Mouse (Mus musculus): ENCODE data around the gene Dlg2. TPM values are rescaled to one million over a fixed set of nuclear protein-coding genes. Genes with fewer than 3 reads are reported as not detected.

Gene Dlg2
- polyA plus RNA-seq, 1 experiment from 2014 or later: 15.5 TPM

- Histone ChIP-seq H3K27ac (no peak overlapping the region), H3K4me1 (no peaks in the 10 kb centered on the region), H3K36me3 (no peaks in the 10 kb centered on the region), H3K4me2 (no peak overlapping the region), H3K27me3 (no peaks in the 10 kb centered on the region), H3K9me3 (no peaks in the 10 kb centered on the region), H3K4me3 (no peak overlapping the region), H3K9ac (no peak overlapping the region)
- no peak for ATAC-seq (ENCODE audit: insufficient number of reproducible peaks, insufficient read depth, low FRiP score, low TSS enrichment, low read depth)
- WGBS: 37% methylated on average over 1 of the region's 1 CpGs
Observed at GRCm38 (mm10) chr7:91383873-91384272, 907.4 kb downstream of the Dlg2 start.

- WGBS: 85% methylated on average over 5 of the region's 5 CpGs
Observed at GRCm38 (mm10) chr7:91389272-91389671, 912.8 kb downstream of the Dlg2 start.

GRCm38 (mm10) chr7:91397827-91398226 is 921.4 kb downstream of the Dlg2 start:
- Histone ChIP-seq H3K4me3 (no peak overlapping the region), H3K4me1 (no peaks in the 10 kb centered on the region), H3K27me3 (no peaks in the 10 kb centered on the region), H3K4me2 (no peak overlapping the region), H3K36me3 (no peaks in the 10 kb centered on the region), H3K9me3 (no peaks in the 10 kb centered on the region), H3K27ac (no peak overlapping the region), H3K9ac (no peak overlapping the region)
- WGBS: 37% methylated on average over 3 of the region's 3 CpGs
- ATAC-seq (ENCODE audit: insufficient number of reproducible peaks, insufficient read depth, low FRiP score, low TSS enrichment, low read depth): no peak

More at GRCm38 (mm10) chr7:91389272-91389671, 912.8 kb downstream of the Dlg2 start:
- Histone ChIP-seq H3K36me3 (no peaks in the 10 kb centered on the region), H3K27ac (no peak overlapping the region), H3K9me3 (no peaks in the 10 kb centered on the region), H3K4me1 (no peaks in the 10 kb centered on the region), H3K4me2 (no peak overlapping the region), H3K9ac (no peak overlapping the region), H3K27me3 (no peaks in the 10 kb centered on the region), H3K4me3 (no peak overlapping the region)
- no peak for ATAC-seq (ENCODE audit: insufficient number of reproducible peaks, insufficient read depth, low FRiP score, low TSS enrichment, low read depth)

GRCm38 (mm10) chr7:91412109-91412508 is 935.6 kb downstream of the Dlg2 start:
- 80% methylated on average over 5 of the region's 5 CpGs for WGBS

GRCm38 (mm10) chr7:91414150-91414549 is 937.7 kb downstream of the Dlg2 start:
- ATAC-seq (ENCODE audit: insufficient number of reproducible peaks, insufficient read depth, low FRiP score, low TSS enrichment, low read depth): no peak
- Histone ChIP-seq H3K4me3 (no peak overlapping the region), H3K9me3 (no peaks in the 10 kb centered on the region), H3K4me1 (no peaks in the 10 kb centered on the region), H3K27ac (no peak overlapping the region), H3K27me3 (no peaks in the 10 kb centered on the region), H3K36me3 (no peaks in the 10 kb centered on the region), H3K9ac (no peak overlapping the region), H3K4me2 (no peak overlapping the region)
- WGBS: 84% methylated on average over 2 of the region's 2 CpGs

More at GRCm38 (mm10) chr7:91412109-91412508, 935.6 kb downstream of the Dlg2 start:
- no peak overlapping the region for H3K27ac ChIP-seq
- H3K27me3 ChIP-seq: no peaks in the 10 kb centered on the region
- no peaks in the 10 kb centered on the region for H3K36me3 ChIP-seq
- no peak overlapping the region for H3K4me2 ChIP-seq
- no peak overlapping the region for H3K9ac ChIP-seq
- no peak overlapping the region for H3K4me3 ChIP-seq
- H3K4me1 ChIP-seq: no peaks in the 10 kb centered on the region
- no peak for ATAC-seq (ENCODE audit: insufficient number of reproducible peaks, insufficient read depth, low FRiP score, low TSS enrichment, low read depth)
- no peaks in the 10 kb centered on the region for H3K9me3 ChIP-seq

GRCm38 (mm10) chr7:91414749-91415148 is 938.3 kb downstream of the Dlg2 start:
- WGBS: 82% methylated on average over 2 of the region's 2 CpGs
- no peak overlapping the region for H3K4me3 ChIP-seq
- ATAC-seq (ENCODE audit: insufficient number of reproducible peaks, insufficient read depth, low FRiP score, low TSS enrichment, low read depth): no peak

GRCm38 (mm10) chr7:91420215-91420614 is 943.7 kb downstream of the Dlg2 start:
- Histone ChIP-seq H3K36me3 (no peaks in the 10 kb centered on the region), H3K27ac (no peak overlapping the region), H3K4me2 (no peak overlapping the region), H3K9me3 (no peaks in the 10 kb centered on the region), H3K4me3 (no peak overlapping the region), H3K27me3 (no peaks in the 10 kb centered on the region), H3K4me1 (no peaks in the 10 kb centered on the region), H3K9ac (no peak overlapping the region)
- WGBS: 87% methylated on average over 4 of the region's 4 CpGs
- ATAC-seq (ENCODE audit: insufficient number of reproducible peaks, insufficient read depth, low FRiP score, low TSS enrichment, low read depth): no peak

More at GRCm38 (mm10) chr7:91414749-91415148, 938.3 kb downstream of the Dlg2 start:
- Histone ChIP-seq H3K36me3 (no peaks in the 10 kb centered on the region), H3K4me1 (no peaks in the 10 kb centered on the region), H3K4me2 (no peak overlapping the region), H3K27ac (no peak overlapping the region), H3K9ac (no peak overlapping the region), H3K9me3 (no peaks in the 10 kb centered on the region), H3K27me3 (no peaks in the 10 kb centered on the region)

GRCm38 (mm10) chr7:91423784-91424183 is 947.3 kb downstream of the Dlg2 start:
- Histone ChIP-seq H3K27me3 (no peaks in the 10 kb centered on the region), H3K36me3 (no peaks in the 10 kb centered on the region), H3K9ac (no peak overlapping the region), H3K9me3 (no peaks in the 10 kb centered on the region), H3K4me3 (no peak overlapping the region), H3K4me1 (no peaks in the 10 kb centered on the region), H3K4me2 (no peak overlapping the region), H3K27ac (no peak overlapping the region)
- ATAC-seq (ENCODE audit: insufficient number of reproducible peaks, insufficient read depth, low FRiP score, low TSS enrichment, low read depth): no peak
- WGBS: 53% methylated on average over 4 of the region's 4 CpGs

GRCm38 (mm10) chr7:91429712-91430275 is 953.3 kb downstream of the Dlg2 start:
- Histone ChIP-seq H3K27me3 (no peaks in the 10 kb centered on the region), H3K36me3 (no peaks in the 10 kb centered on the region), H3K27ac (no peak overlapping the region), H3K9ac (no peak overlapping the region), H3K9me3 (no peaks in the 10 kb centered on the region), H3K4me1 (no peaks in the 10 kb centered on the region), H3K4me2 (no peak overlapping the region), H3K4me3 (no peak overlapping the region)
- ATAC-seq (ENCODE audit: insufficient number of reproducible peaks, insufficient read depth, low FRiP score, low TSS enrichment, low read depth): no peak
- 69% methylated on average over 5 of the region's 5 CpGs for WGBS

GRCm38 (mm10) chr7:91431594-91432240 is 955.2 kb downstream of the Dlg2 start:
- Histone ChIP-seq H3K9ac (no peak overlapping the region), H3K36me3 (no peaks in the 10 kb centered on the region), H3K4me2 (no peak overlapping the region), H3K9me3 (no peaks in the 10 kb centered on the region), H3K27ac (no peak overlapping the region), H3K4me1 (no peaks in the 10 kb centered on the region), H3K4me3 (no peak overlapping the region), H3K27me3 (no peaks in the 10 kb centered on the region)
- WGBS: 40% methylated on average over 11 of the region's 11 CpGs
- ATAC-seq (ENCODE audit: insufficient number of reproducible peaks, insufficient read depth, low FRiP score, low TSS enrichment, low read depth): no peak

GRCm38 (mm10) chr7:91432563-91432962 is 956.1 kb downstream of the Dlg2 start:
- Histone ChIP-seq H3K27ac (no peak overlapping the region), H3K4me3 (no peak overlapping the region), H3K27me3 (no peaks in the 10 kb centered on the region), H3K4me1 (no peaks in the 10 kb centered on the region), H3K9me3 (no peaks in the 10 kb centered on the region), H3K4me2 (no peak overlapping the region), H3K36me3 (no peaks in the 10 kb centered on the region), H3K9ac (no peak overlapping the region)
- no peak for ATAC-seq (ENCODE audit: insufficient number of reproducible peaks, insufficient read depth, low FRiP score, low TSS enrichment, low read depth)
- WGBS: 86% methylated on average over 4 of the region's 4 CpGs

GRCm38 (mm10) chr7:91434739-91435138 is 958.3 kb downstream of the Dlg2 start:
- no peaks in the 10 kb centered on the region for H3K27me3 ChIP-seq
- no peak overlapping the region for H3K4me2 ChIP-seq
- H3K36me3 ChIP-seq: no peaks in the 10 kb centered on the region
- no peak overlapping the region for H3K9ac ChIP-seq
- H3K27ac ChIP-seq: no peak overlapping the region
- H3K9me3 ChIP-seq: no peaks in the 10 kb centered on the region
- no peak overlapping the region for H3K4me3 ChIP-seq
- no peaks in the 10 kb centered on the region for H3K4me1 ChIP-seq
- WGBS: 65% methylated on average over 5 of the region's 5 CpGs
- ATAC-seq (ENCODE audit: insufficient number of reproducible peaks, insufficient read depth, low FRiP score, low TSS enrichment, low read depth): no peak

All from embryonic facial prominence, embryonic 13.5 days (tissue).